Comparison of ENCODE assay signal across 17 mouse cellular contexts in the genomic region with DNA sequence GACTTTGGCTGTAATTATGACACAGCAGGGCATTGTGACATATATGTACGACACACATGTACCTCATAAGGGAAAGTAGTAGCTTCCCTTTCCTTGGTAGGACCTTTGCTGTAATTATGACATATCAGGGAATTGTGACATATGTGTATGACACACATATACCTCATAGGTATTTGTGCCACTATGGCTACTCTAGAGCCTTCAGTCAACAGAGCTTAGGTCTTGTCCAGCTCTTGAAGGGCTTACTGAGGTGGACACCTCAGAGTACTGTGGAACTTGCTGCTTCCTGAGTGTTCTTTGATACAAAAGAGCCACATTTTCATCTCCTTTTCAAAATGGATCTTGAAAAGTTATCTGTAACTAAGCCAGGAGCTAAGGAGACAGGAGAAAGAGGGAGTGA. TPM values are rescaled to one million over a fixed set of nuclear protein-coding genes. Genes with fewer than 3 reads are reported as not detected.
DNase-seq lines count a peak whose midpoint lies in the region; ATAC-seq and TF ChIP-seq lines count a peak whose summit lies in the region.
"Had no signal": no experiment of that assay in that cellular context is flagged by ENCODE, and none has a peak within 500 bp of the region (broad histone marks: within the 10 kb centered on the region; RNA-seq: fewer than 3 reads in every experiment).

No protein-coding gene starts in this region.

- peak overlapping the region; percentile 83; the same call in 1 of the 2 replicates for H3K4me2 ChIP-seq in hindbrain, embryonic 13.5 days
- no peak overlapping the region for H3K4me2 ChIP-seq in hindbrain, embryonic 11.5 days (replicated peaks; ENCODE audit: low read depth, low read length)
- no peak overlapping the region for H3K4me2 ChIP-seq in midbrain, embryonic 15.5 days
- H3K4me2 ChIP-seq in midbrain, postnatal 0 days (ENCODE audit: low read depth, low read length, poor library complexity, severe bottlenecking), result no peak overlapping the region; the same call in 1 of the 2 replicates
- no peak overlapping the region for H3K4me2 ChIP-seq in intestine, embryonic 16.5 days (ENCODE audit: low read depth, low read length)
- peak overlapping the region; percentile 87; the same call in 1 of the 2 replicates for H3K4me2 ChIP-seq in neural tube, embryonic 15.5 days

- ATAC-seq in hindbrain, embryonic 13.5 days (ENCODE audit: low FRiP score), result no peak
- no peak for ATAC-seq in hindbrain, embryonic 11.5 days (ENCODE audit: low FRiP score)
- ATAC-seq in midbrain, embryonic 15.5 days (replicated peaks), result peak; percentile 50; the same call in 1 of the 2 replicates
- no peak for ATAC-seq in midbrain, postnatal 0 days (ENCODE audit: low FRiP score)
- peak; percentile 45 for ATAC-seq in intestine, embryonic 16.5 days
- no peak for ATAC-seq in neural tube, embryonic 15.5 days (ENCODE audit: low FRiP score)
- ATAC-seq in activated CD4-positive, CD25-positive, alpha-beta regulatory T cell, adult 4 months, result no peak

- H3K27ac ChIP-seq in hindbrain, embryonic 13.5 days, result no peak overlapping the region
- H3K27ac ChIP-seq in hindbrain, embryonic 11.5 days (ENCODE audit: low read depth, low read length), result no peak overlapping the region
- no peak overlapping the region for H3K27ac ChIP-seq in midbrain, embryonic 15.5 days
- H3K27ac ChIP-seq in midbrain, postnatal 0 days (ENCODE audit: low read depth, low read length), result no peak overlapping the region
- H3K27ac ChIP-seq in intestine, embryonic 16.5 days (ENCODE audit: low read length), result 0 out of 2 replicates have a peak overlapping the region, but pooled peaks have one; percentile 19
- H3K27ac ChIP-seq in neural tube, embryonic 15.5 days (replicated peaks), result no peak overlapping the region
- H3K27ac ChIP-seq: embryonic facial prominence, embryonic 13.5 days; gastrocnemius, adult 2 months; left cerebral cortex, adult 2 months; limb, embryonic 15.5 days had no signal

- 0 out of 2 replicates have a peak, but pooled peaks cover 3% of the 10 kb centered on the region for H3K4me1 ChIP-seq in hindbrain, embryonic 13.5 days (replicated peaks)
- H3K4me1 ChIP-seq in hindbrain, embryonic 11.5 days (replicated peaks; ENCODE audit: control insufficient read depth, insufficient read depth, low read length), result no peaks in the 10 kb centered on the region
- no peaks in the 10 kb centered on the region for H3K4me1 ChIP-seq in midbrain, embryonic 15.5 days
- no peaks in the 10 kb centered on the region for H3K4me1 ChIP-seq in midbrain, postnatal 0 days (ENCODE audit: insufficient read depth, low read length)
- peaks cover 2% of the 10 kb centered on the region; the same call in 1 of the 2 replicates for H3K4me1 ChIP-seq in intestine, embryonic 16.5 days (ENCODE audit: control insufficient read depth, insufficient read depth, low read length)
- 0 out of 2 replicates have a peak, but pooled peaks cover 3% of the 10 kb centered on the region for H3K4me1 ChIP-seq in neural tube, embryonic 15.5 days
- H3K4me1 ChIP-seq: embryonic facial prominence, embryonic 13.5 days; limb, embryonic 15.5 days had no signal

- DNase-seq in hindbrain, embryonic 11.5 days (ENCODE audit: low spot score), result no peak
- DNase-seq in midbrain, postnatal 0 days (ENCODE audit: low spot score), result no peak
- DNase-seq: cerebellum, adult 9-10 months; gastrocnemius, adult 2 months; layer of hippocampus, adult 9-11 months; thymus, postnatal 25 days had no signal

- H3K9ac ChIP-seq in hindbrain, embryonic 13.5 days, result no peak overlapping the region
- no peak overlapping the region for H3K9ac ChIP-seq in hindbrain, embryonic 11.5 days (ENCODE audit: low read depth, low read length)
- H3K9ac ChIP-seq in midbrain, embryonic 15.5 days, result no peak overlapping the region
- no peak overlapping the region for H3K9ac ChIP-seq in midbrain, postnatal 0 days (replicated peaks; ENCODE audit: low read length, poor library complexity, severe bottlenecking)
- no peak overlapping the region for H3K9ac ChIP-seq in intestine, embryonic 16.5 days (ENCODE audit: low read depth, low read length)
- no peak overlapping the region for H3K9ac ChIP-seq in neural tube, embryonic 15.5 days (replicated peaks)

- H3K4me3 ChIP-seq in hindbrain, embryonic 13.5 days, result no peak overlapping the region
- H3K4me3 ChIP-seq in hindbrain, embryonic 11.5 days (ENCODE audit: low read depth, low read length), result no peak overlapping the region
- no peak overlapping the region for H3K4me3 ChIP-seq in midbrain, embryonic 15.5 days
- no peak overlapping the region for H3K4me3 ChIP-seq in midbrain, postnatal 0 days (ENCODE audit: low read depth, low read length)
- no peak overlapping the region for H3K4me3 ChIP-seq in intestine, embryonic 16.5 days (ENCODE audit: low read length)
- no peak overlapping the region for H3K4me3 ChIP-seq in neural tube, embryonic 15.5 days (replicated peaks)

- TF ChIP-seq CTCF in midbrain, postnatal 0 days (IDR thresholded peaks at IDR 0.05), result no peak

- 83% methylated on average over 1 of the region's 1 CpGs for WGBS in hindbrain, embryonic 13.5 days
- 74% methylated on average over 1 of the region's 1 CpGs for WGBS in hindbrain, embryonic 11.5 days
- 78% methylated on average over 1 of the region's 1 CpGs for WGBS in midbrain, embryonic 15.5 days
- WGBS in midbrain, postnatal 0 days, result 88% methylated on average over 1 of the region's 1 CpGs
- WGBS in intestine, embryonic 16.5 days, result 74% methylated on average over 1 of the region's 1 CpGs
- 86% methylated on average over 1 of the region's 1 CpGs for WGBS in neural tube, embryonic 15.5 days

- H3K9me3 ChIP-seq in hindbrain, embryonic 13.5 days, result no peaks in the 10 kb centered on the region
- H3K9me3 ChIP-seq in hindbrain, embryonic 11.5 days (ENCODE audit: control insufficient read depth, low read length), result no peaks in the 10 kb centered on the region
- no peaks in the 10 kb centered on the region for H3K9me3 ChIP-seq in midbrain, embryonic 15.5 days
- H3K9me3 ChIP-seq in midbrain, postnatal 0 days (ENCODE audit: low read length), result no peaks in the 10 kb centered on the region
- H3K9me3 ChIP-seq in intestine, embryonic 16.5 days (ENCODE audit: control insufficient read depth, low read length), result no peaks in the 10 kb centered on the region
- H3K9me3 ChIP-seq in neural tube, embryonic 15.5 days (replicated peaks), result no peaks in the 10 kb centered on the region
- H3K9me3 ChIP-seq: embryonic facial prominence, embryonic 13.5 days; limb, embryonic 15.5 days; midbrain, embryonic 10.5 days had no signal

- H3K36me3 ChIP-seq in hindbrain, embryonic 13.5 days, result no peaks in the 10 kb centered on the region
- no peaks in the 10 kb centered on the region for H3K36me3 ChIP-seq in hindbrain, embryonic 11.5 days (ENCODE audit: control insufficient read depth, insufficient read depth, low read length)
- no peaks in the 10 kb centered on the region for H3K36me3 ChIP-seq in midbrain, embryonic 15.5 days (replicated peaks)
- H3K36me3 ChIP-seq in midbrain, postnatal 0 days (ENCODE audit: insufficient read depth, low read length), result no peaks in the 10 kb centered on the region
- H3K36me3 ChIP-seq in intestine, embryonic 16.5 days (ENCODE audit: control insufficient read depth, insufficient read depth, low read length), result no peaks in the 10 kb centered on the region
- no peaks in the 10 kb centered on the region for H3K36me3 ChIP-seq in neural tube, embryonic 15.5 days
- H3K36me3 ChIP-seq: embryonic facial prominence, embryonic 13.5 days; limb, embryonic 15.5 days; midbrain, embryonic 10.5 days had no signal

- peaks cover 24% of the 10 kb centered on the region for H3K27me3 ChIP-seq in hindbrain, embryonic 13.5 days
- H3K27me3 ChIP-seq in hindbrain, embryonic 11.5 days (ENCODE audit: control insufficient read depth, insufficient read depth, low read length), result peaks cover 13% of the 10 kb centered on the region
- H3K27me3 ChIP-seq in midbrain, embryonic 15.5 days (replicated peaks), result 0 out of 2 replicates have a peak, but pooled peaks cover 4% of the 10 kb centered on the region
- no peaks in the 10 kb centered on the region for H3K27me3 ChIP-seq in midbrain, postnatal 0 days (ENCODE audit: insufficient read depth, low read length)
- H3K27me3 ChIP-seq in intestine, embryonic 16.5 days (replicated peaks; ENCODE audit: control insufficient read depth, insufficient read depth, low read length), result no peaks in the 10 kb centered on the region
- no peaks in the 10 kb centered on the region for H3K27me3 ChIP-seq in neural tube, embryonic 15.5 days (replicated peaks)
- H3K27me3 ChIP-seq: limb, embryonic 15.5 days had no signal

RNA-seq across cellular contexts. Expression of gene Cftr, which starts 0.9 kb away (rescaled TPM):
- polyA plus RNA-seq in hindbrain, embryonic 13.5 days (2015; fragmentation: Nextera tagmentation; extraction: Ambion mirVana), result 0.23 and 0.25 TPM in 2 replicates
- polyA plus RNA-seq in hindbrain, embryonic 11.5 days (2014; fragmentation: Nextera tagmentation; extraction: Ambion mirVana), result 0.03 and 0.13 TPM in 2 replicates
- polyA plus RNA-seq in midbrain, embryonic 15.5 days (2015; fragmentation: Nextera tagmentation; extraction: Ambion mirVana), result 0.46 and 0.81 TPM in 2 replicates
- total RNA-seq in midbrain, postnatal 0 days (2014; rRNA removed), result 1.4 and 1.6 TPM in 2 replicates
- polyA plus RNA-seq in midbrain, postnatal 0 days (2015; fragmentation: Nextera tagmentation; extraction: Ambion mirVana), result 0.38 and 0.58 TPM in 2 replicates
- 12.7 and 13.9 TPM in 2 replicates for polyA plus RNA-seq in intestine, embryonic 16.5 days (2015; fragmentation: Nextera tagmentation; extraction: Ambion mirVana)
- polyA plus RNA-seq in neural tube, embryonic 15.5 days (2015; fragmentation: Nextera tagmentation; extraction: Ambion mirVana), result 0.41 and 1.1 TPM in 2 replicates
- polyA plus RNA-seq in activated CD4-positive, CD25-positive, alpha-beta regulatory T cell, adult 4 months (2017; shearing (Covaris generic)), result not detected
- total RNA-seq: common myeloid progenitor, adult 5-6 weeks; gastrocnemius, adult 2 months had no signal
- polyA plus RNA-seq: adrenal gland, adult 2 months had no signal

Comparison
In these comparisons a context has a peak if more than half of its experiments do, and no peak if none do; other contexts are left out.
1. ATAC-seq: peak in midbrain, embryonic 15.5 days (single experiment) and intestine, embryonic 16.5 days (single experiment); none in hindbrain, embryonic 13.5 days (single experiment), hindbrain, embryonic 11.5 days (single experiment), midbrain, postnatal 0 days (single experiment), neural tube, embryonic 15.5 days (single experiment) and activated CD4-positive, CD25-positive, alpha-beta regulatory T cell, adult 4 months (single experiment).
2. H3K4me2 ChIP-seq: peak in hindbrain, embryonic 13.5 days (single experiment) and neural tube, embryonic 15.5 days (single experiment); none in hindbrain, embryonic 11.5 days (single experiment), midbrain, embryonic 15.5 days (single experiment), midbrain, postnatal 0 days (single experiment) and intestine, embryonic 16.5 days (single experiment).